Mouse (Mus musculus) embryo, embryonic 11.5 days (tissue): Measurements from ENCODE around the gene Susd1.
A peak's percentile ranks its signal among the peaks of the same experiment; 100 is the strongest.

Experiments
- DNase-seq: peaks from one replicate; pipeline ENCODE4 v3.0.0-alpha.2; 2012; ENCODE audit warnings: low read depth, low spot score

The Susd1 gene

DNA sequence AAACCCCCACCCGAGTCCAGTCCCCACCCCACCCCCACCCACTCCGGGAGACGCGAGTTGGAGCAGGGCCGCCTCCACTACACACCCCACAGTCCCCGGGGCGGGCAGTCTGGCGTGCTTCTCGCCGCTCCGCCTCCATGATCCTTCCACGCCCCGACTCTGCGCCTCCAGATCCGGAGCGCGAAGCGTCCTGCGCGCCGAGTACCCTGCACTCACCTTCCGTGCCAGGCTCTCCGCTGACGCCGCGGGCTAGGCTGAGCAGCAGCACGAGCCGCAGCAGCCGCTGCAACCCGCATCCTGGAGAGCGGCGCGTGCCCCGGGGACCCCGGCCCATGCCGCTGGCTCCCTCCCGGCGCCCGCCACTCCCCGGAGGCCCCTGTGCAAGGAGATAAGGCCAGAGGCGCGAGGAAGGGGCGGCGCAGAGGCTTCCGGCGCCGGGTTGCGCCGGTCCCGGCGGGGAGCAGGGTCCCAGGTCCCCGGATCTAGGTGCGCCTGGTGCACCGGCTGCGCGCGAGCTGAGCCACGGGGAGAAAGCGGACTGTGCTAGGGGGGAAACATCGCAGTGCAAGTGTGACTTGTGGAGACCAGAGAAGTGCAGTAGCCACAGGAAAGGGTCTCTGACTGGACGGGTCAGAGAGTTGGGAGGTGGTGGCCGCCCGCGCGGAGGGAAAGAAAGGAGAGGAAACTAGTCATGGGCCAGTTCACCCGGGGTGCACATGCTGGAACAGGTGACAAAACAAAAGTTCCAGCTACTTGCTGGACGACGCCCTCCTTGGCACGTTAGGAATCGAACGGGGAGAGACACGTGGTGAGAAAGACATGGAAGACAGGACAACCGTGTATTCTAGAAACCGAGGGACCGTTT lies at the start of gene Susd1:
Gene Susd1 (minus strand): TSS at position 644 of the 865 bp plus-strand sequence.
- peak; percentile 30 for DNase-seq

DNA sequence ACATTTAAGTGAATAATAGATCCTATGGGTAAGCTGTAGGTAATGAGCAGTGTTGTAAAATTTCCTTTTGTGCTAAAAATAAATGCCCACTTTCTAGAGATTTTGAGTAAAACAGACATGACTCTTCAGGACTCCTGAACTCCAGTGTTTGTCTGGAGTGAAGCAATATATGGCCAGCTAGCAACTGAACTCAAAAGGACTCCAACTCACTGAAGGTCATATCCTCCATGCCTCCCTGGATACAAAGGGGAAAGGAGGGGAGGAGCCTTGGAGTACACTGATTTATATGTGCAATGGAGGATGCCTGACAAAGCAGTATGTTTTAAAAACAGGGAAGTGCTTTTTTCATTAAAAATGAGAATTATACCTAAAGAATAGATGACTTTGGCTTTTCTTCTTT lies 32.9 kb upstream of the Susd1 start:
- no peak for DNase-seq

DNA sequence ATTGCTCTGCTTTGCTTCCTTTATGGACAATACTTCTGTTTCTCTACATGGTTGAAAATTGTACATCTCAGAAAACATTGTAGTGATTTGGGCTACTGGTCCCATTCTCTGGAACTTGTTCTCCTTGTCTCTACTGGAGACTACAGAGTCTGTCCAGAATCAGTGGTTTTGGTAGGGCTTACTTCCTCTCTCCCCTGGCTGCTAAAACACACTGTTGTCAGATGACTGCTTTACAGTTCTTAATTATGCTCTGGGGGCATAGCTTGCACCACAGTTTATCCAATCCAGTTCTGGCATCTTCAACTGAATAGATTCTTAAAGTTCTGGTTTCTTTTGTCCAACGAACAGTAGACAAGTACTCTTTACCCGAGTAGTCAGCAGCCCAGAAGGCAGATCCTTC lies 27.0 kb upstream of the Susd1 start:
- DNase-seq = no peak

DNA sequence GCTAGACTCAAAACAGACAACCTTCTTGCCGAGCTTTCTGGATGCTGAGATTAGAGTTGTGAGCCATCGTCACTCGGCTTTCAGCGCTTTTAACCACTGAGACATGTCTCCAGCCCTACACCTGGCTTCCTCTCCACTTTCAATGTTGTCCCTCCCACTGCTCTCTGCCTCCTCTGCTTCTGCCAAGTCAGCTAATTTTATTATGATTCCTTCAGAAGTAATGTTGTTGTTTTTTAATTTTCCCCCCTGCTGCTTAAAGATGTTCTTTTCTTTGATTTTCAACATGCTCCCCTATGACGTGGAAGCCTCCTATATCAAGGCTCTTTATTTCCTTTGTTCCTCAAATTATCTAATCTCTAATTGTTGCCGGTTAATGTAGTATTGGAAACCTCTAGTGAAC lies 26.2 kb upstream of the Susd1 start:
- no peak for DNase-seq

DNA sequence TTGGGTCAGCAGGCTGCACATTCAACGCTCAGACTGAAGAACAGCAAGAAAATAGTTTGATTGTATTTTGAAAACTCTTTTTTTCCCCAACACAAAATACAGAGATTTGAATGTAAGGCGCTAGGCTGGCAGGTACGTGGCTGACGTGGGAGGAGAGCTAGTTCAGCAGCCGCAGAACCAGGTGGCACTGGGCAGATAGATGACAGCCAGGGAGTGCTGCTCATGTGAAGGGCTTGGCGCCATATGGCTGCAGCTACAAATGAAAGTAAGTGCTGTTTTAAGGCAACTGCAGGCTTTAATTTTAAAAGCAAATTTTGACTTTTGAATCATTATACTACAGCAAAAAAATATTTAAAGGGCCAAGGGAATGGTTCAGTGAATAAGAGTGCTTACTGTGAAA lies 24.1 kb upstream of the Susd1 start:
- DNase-seq = no peak

DNA sequence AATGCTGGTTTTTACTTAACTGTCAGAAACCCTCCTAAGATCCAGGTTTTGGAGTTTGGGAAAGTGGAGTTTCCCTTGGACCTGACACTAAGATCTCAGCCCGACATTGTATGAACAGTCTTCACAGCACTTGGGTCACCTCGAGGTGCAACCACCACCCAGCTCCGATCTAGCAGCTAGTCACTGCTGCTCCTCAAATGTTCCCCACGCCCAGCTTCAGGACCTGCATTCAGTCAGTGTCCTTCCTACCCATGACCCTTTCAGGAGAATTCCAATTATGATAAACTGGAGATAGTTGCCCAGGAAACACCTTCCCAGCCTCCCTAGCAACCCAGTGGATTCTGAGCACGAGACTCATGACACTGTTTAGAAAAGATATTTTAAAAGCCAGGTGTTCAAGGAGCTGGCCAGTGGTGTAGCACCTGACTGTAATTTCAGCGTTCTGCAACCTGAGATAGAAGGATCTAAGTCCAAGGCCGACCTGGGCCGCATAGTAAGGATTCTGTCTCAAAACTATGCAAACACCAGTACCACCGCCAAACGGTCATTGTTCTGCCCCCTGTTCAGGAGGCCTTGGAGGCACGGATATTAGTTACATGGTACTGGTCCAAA lies 22.8 kb upstream of the Susd1 start:
- DNase-seq = no peak

DNA sequence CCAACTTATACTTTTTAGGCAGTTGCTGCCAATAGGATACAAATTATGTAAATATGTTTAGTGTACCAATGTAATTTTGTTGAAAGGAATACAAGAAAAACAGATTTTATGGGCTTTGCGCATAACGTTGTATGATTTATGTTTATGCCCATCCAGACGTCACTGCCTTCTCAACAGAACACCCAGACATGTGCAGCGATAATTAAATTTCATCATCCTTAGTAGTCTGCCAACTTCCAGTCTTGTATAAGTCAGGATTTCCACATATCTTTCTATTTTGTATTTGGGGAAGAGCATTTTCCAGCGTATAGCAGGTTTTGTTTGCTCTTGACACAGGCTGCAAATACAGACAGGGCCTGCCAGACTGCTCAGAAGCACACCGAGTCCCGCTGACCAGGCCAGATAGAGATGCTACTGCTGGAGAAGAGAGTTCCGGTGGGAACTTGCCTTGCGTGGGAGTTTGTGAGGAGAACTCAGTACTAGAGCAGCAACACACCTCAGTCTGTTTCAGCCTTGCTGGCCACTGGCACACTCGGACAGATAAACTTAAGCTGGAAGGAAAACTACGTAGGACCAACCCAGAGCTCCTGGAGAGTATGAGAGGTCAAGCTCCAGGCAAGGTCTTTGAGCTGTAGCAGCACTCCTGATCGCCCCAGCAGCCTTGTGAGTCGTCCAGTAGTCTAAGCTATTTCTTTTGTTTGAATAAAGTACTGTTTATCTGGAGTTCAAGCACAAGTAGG lies 21.0 kb upstream of the Susd1 start:
- no peak for DNase-seq

DNA sequence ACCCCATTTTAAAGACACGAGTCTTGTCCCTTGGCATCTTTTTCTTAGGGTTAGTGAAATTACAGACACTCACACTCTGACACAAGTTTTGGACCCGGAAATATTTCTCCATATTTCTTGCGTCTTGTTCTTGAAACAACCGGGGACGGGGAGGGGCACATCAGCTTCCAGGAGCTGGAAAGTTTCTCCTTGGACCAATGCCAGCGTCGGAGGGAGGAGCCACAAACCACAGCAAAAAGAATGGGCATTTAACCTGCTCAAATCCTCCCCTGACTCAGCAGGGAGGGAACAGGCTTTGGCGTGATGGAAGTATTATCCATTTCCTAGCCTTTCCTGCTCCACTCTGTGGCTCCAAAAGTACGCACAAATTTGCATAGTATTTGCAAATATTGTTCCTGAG lies 19.5 kb upstream of the Susd1 start:
- DNase-seq = no peak

DNA sequence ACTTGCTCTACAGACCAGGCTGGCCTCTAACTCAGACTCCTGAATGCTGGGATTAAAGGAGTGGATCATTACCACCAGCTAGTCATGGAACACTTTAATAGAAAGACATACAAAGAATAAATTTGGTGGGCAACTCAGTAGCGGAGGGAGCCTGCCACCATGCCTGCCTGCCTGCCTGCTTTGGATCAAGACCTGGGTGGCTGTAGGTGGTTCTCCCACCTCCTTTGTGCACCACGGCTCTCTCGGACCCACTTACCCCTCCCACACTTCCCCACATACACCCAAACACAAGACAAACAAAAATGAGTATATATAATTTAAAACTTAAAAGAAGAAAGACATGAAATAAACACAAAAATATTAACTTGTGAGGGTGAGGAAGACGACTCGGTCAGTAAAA lies 18.7 kb upstream of the Susd1 start:
- DNase-seq = no peak

DNA sequence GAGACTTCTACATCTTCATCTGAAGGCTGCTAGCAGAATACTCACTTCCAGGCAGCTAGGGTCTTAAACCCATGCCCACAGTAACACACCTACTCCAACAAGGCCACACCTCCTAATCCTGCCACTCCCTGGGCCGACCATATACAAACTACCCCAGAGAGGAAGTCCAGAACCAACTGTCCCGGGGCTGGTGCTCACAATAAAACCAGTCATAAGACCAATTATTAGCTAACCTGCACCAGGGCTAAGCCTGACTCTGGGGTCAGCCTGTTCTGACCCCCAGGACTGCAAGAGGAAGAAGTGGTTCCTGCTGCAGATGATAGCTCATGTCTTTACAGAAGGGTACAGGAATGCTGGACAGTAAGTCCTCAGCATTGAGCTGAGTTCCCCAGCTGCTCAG lies 17.0 kb upstream of the Susd1 start:
- DNase-seq = no peak

DNA sequence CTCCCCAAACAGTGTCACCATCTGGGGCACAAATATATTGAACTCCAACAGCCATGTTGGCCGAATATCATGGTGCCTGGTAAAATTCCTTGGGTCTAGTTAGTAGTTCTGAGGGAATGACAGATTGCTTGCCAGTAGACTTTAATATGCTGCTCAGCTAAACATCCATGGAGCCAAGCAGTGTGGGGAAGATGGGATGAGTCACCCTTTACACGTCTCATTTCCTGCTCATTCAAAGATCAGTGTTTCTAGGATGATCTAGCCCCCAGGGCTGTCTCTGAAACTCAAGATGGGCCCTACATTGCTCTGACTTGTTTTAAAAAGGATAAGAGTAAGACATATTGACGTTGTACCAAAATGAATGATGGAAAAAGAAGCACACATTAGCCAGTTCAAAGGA lies 15.6 kb upstream of the Susd1 start:
- DNase-seq = no peak

DNA sequence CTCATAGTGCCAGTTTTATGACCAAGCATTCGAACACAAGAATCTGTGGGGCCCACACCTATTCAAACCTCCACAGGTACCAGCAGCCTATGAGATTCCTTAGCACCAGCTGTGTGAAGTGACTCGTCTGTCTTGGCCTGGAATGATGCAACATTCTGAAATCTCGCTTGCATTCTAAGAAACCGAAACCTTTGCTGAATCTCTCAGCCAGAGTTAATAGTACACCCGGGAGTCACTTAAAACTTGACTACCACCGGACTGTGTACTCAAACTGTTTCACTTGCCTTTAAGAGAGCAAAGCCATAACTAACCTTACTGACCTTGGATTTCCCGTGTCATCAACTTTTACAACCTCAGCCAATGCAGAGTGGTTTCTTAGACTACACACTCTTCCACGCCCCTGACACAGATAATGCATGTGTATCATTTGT lies 14.1 kb upstream of the Susd1 start:
- no peak for DNase-seq

DNA sequence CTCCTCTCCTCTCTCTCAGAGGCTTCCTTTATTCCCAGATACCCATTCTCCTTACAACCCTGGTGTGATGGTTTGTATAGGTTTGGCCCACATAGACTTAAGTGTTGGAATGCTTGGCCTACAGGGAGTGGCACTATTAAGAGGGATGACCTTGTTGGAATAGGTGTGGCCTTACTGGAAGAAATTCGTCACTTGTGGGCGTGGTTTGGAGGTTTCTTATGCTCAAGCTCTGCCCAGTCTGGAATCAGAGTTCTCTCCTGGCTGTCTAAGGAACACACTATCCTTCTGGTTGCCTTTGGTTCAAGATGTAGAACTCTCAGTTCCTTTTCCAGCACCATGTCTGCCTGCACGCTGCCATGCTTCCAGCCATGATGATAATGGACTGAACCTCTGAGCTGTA lies 12.5 kb upstream of the Susd1 start:
- DNase-seq = no peak

DNA sequence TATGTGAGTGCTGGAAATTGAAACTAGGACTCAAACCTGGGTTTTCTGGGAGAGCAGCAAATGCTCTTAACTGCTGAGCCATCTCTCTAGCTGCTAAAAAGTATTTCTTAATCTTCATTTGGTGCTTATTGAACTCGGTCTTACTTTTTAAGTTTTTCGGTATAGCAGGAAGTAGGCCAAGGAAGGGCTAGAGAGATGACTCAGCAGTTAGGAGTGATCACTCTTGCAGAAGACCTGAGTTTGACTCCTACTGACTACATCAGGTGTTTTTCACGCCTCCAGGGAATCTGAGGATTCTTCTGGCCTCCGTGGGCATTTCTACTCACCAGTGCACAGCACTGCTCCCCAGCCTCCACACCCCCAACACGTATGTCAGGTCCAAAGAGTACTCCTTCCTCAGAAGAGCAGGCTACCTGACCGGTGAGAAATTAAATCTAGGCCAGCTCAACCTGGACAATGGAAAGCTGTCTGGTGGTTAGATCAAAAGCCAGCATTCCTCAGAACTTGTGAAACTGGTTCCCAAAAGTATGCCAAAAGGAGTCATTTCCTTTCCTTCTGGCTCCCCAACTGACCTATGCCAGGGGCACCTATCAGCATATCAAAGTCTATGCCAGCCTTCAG lies 11.9 kb upstream of the Susd1 start:
- no peak for DNase-seq

DNA sequence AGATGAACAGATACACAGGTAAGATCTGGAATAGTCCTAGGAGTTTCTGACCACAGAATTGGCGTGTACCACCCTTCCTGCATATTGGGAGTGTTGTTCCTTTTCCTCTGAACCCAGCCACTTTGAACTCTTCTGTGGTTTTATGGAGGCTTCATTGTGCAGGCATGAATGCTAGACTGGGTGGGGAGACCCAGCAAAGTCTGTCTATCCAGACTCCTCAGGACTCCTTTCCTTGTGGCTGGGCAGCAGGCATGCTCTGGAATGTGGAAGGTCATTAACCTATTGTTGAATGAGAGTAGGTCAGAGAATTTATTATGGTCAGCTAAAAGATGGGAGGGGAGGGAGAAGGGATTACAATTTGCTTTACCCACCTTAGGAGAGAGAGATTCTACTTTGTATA lies 8.9 kb upstream of the Susd1 start:
- no peak for DNase-seq

DNA sequence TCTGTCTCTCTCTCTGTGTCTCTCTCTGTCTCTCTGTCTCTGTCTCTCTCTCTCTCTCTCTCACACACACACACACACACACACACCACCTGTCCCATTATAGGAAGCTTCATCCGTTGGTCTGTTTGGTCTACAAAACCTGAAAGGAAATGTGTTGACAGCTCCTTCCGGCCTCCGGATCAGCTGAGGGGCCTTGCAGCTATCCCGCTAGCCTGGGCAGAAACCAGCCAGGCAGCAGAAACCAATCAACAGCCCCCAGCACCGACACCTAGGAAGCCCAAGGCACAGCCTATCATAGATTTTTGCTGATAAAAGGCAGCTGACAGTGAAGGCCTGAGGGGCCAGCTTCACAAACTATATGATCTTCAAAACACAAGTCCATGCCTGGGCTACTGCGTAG lies 7.1 kb upstream of the Susd1 start:
- no peak for DNase-seq

DNA sequence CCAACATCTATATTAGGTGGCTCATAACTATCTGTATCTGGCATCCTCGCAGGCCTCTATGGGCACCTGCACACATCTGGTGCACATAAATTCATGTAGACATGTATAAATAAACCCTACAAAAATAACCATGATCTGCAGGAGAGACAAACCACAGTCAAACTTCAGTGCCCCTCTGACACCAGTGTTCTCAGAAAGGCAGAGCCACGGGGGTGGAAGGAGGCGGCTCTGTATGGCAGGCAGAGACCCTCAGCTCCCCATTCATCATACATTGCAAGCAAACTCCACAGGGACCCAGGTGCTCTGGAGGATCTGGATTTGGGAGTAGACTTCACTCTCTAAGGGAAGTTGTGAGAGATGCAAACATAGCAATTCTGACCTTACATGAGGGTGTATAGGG lies 6.6 kb upstream of the Susd1 start:
- DNase-seq = no peak

DNA sequence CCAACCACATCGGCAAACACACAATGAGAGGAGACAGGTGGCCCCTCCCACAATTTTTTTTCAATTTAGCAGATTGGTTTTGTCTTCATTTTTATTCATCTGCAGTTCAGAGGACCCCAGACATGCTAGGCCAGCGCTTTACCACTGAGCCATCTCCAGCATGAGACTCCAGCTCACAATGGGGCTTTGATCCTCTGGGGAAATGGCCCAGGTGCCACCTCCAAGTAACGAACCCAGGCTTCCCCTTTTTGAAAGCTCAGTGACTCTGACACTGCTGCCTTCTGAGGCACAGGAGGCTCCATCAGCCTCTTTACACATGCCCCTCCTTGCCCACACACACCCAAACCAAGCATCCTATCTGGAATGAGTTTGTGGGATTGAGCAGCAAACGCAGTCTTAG lies 5.7 kb upstream of the Susd1 start:
- DNase-seq = no peak

DNA sequence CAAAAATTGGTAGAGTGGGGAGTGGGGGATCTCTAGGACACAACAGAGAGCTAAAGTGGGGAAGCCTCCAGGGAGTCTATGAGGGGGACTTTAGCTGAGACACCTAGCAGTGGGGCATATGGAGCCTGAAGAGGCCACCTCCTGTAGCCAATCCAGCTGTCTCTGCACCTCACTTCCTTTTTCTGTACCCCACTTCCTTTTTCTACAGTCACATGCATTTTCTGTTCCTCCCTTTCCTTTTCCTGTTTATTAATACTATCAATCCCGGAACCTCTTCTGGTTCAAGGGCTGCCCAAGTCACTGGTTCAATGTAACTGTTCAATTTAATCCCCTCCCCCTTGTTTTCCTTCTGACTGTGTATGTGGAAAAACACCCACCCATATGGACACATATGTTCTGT lies 2.8 kb upstream of the Susd1 start:
- no peak for DNase-seq

DNA sequence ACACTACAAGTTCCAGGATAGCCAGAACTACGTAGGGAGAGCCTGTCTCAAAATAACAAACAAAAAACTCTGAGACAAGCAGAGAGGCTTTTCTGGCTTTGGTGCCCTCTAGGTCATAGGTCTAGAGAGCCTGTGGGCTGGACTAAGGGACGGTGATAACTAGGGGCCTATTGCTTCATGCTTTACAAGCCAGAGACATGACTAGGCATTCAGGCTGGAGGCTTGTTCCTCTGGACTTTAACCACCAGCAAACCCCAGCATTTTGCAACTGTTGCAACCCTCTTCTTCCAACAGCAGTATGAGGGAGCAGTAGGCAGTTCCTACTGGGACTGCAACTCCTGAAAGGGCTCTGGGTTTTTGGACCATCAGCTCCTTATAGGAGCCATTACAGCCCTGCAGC lies 1.5 kb upstream of the Susd1 start:
- DNase-seq = no peak

DNA sequence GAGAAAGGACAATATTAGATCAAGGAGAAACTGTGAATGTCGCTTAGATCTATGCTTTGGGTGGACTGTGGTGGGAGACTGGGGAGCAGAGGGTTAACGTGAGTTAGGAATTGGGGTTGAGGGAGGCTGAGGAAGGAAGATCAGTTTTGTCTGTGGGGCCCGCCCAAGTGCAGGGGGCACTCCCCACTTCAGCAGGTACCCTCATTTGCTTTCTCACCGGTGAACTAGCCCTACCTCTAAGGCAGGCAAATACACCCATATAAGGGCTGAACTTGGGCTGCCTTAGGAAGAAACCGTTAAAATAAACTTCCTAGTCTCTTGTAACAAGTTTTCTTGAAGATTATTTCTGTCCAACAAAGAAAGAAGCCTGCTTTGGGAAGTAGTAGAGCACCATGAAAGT lies 608 bp upstream of the Susd1 start:
- no peak for DNase-seq

DNA sequence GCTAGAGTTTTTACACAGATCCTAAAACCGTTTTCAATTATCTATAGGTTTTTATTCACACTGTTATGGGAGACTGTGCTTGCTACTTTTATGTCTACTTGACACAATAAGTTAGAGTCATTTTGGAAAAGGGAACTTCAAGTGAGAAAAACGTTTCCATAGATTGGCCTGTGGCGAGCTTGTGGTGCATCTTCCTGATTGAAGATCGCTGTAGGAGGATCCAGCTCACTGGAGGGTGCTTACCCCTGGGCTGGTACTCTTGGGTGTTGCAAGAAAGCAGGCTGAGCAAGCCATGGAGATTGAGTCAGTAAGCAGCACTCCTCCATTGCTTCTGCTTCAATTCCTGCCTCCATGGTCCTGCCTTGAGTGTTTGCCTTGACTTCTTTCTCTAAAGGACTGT lies 2.5 kb downstream of the Susd1 start:
- DNase-seq = no peak
